Mouse (Mus musculus) heart, adult 8-10 months (tissue): ENCODE measurements around the gene Gng11. TPM values are rescaled to one million over a fixed set of nuclear protein-coding genes. Genes with fewer than 3 reads are reported as not detected.

Source experiments
- total RNA-seq, 4 experiments: library from RNA; stranded (reverse); gene quantifications; 2 replicates each; pipeline ENCODE4 v1.2.4; 2022

Gng11 gene
- total RNA-seq, 4 experiments from 2014 or later, result 40.1 to 73.9 (median 62.2) TPM

Other genes with a start within 250 kb of the Gng11 start
- not detected for gene Calcr, start 239.2 kb upstream of the Gng11 start, total RNA-seq
- under 1 TPM; 0.53 to 0.89 (median 0.75) TPM for gene Tfpi2, start 15.0 kb upstream of the Gng11 start, total RNA-seq
- not detected for gene Gngt1, start 10.1 kb upstream of the Gng11 start, total RNA-seq
- gene Bet1, start 83.1 kb downstream of the Gng11 start, total RNA-seq, result 10 to 100 TPM; 20.0 to 25.9 (median 20.9) TPM